ENCODE assay signal across 13 mouse cellular contexts in genomic region chr3:18482006-18482405, GRCm38 (mm10).
"Had no signal": no experiment of that assay in that cellular context is flagged by ENCODE, and none has a peak within 500 bp of the region (broad histone marks: within the 10 kb centered on the region; RNA-seq: fewer than 3 reads in every experiment).

No protein-coding gene starts in this region.

- ATAC-seq: hindbrain, postnatal 0 days had no signal

- H3K27ac ChIP-seq: hindbrain, postnatal 0 days; limb, embryonic 15.5 days; liver, embryonic 14.5 days; midbrain, embryonic 10.5 days; neural tube, embryonic 15.5 days; stomach, postnatal 0 days had no signal

- H3K9ac ChIP-seq: limb, embryonic 15.5 days; liver, embryonic 14.5 days; neural tube, embryonic 15.5 days had no signal

- H3K4me1 ChIP-seq: limb, embryonic 15.5 days; midbrain, embryonic 10.5 days; neural tube, embryonic 15.5 days had no signal

- H3K9me3 ChIP-seq: limb, embryonic 15.5 days; neural tube, embryonic 15.5 days had no signal

- DNase-seq: layer of hippocampus, adult 9-11 months; layer of hippocampus, postnatal 36 days; midbrain, embryonic 14.5 days; right cerebral cortex, adult 18-20 months; right cerebral cortex, postnatal 25 days; thymus, postnatal 4 days had no signal

- H3K36me3 ChIP-seq: limb, embryonic 15.5 days; midbrain, embryonic 10.5 days; neural tube, embryonic 15.5 days had no signal

- H3K4me2 ChIP-seq: limb, embryonic 15.5 days; neural tube, embryonic 15.5 days had no signal

- H3K27me3 ChIP-seq: limb, embryonic 15.5 days; neural tube, embryonic 15.5 days had no signal

- H3K4me3 ChIP-seq: limb, embryonic 15.5 days; midbrain, embryonic 10.5 days; myocyte; neural tube, embryonic 15.5 days had no signal
